Mouse (Mus musculus) midbrain, postnatal 0 days (tissue): ENCODE results near the gene Stag3. TPM values are rescaled to one million over a fixed set of nuclear protein-coding genes. Genes with fewer than 3 reads are reported as not detected.
A peak's percentile ranks its signal among the peaks of the same experiment; 100 is the strongest.

Experiments used
- ATAC-seq: fragments of 200-750 bp; cut with Nextera tagmentation; 2 replicates; pipeline ENCODE4 v1.8.0; 2017; ENCODE audit warnings: moderate number of reproducible peaks, mild to moderate bottlenecking, moderate TSS enrichment, moderate library complexity; ENCODE audit not compliant: low FRiP score
- DNase-seq: peaks from one replicate; pipeline ENCODE4 v3.0.0-alpha.2; 2015; ENCODE audit warnings: low spot score
- H3K27ac ChIP-seq: fragments of 300-500 bp; sonication (generic); 2 replicates; pipeline ENCODE4 v1.5.1; 2014; ENCODE audit warnings: low read depth, mild to moderate bottlenecking, low read length, mixed read lengths
- H3K27me3 ChIP-seq: fragments of 300-500 bp; sonication (generic); 2 replicates; pipeline ENCODE4 v1.6.1; 2014; ENCODE audit warnings: low read length, control low read depth, mixed read lengths; ENCODE audit not compliant: insufficient read depth
- H3K36me3 ChIP-seq: fragments of 300-500 bp; sonication (generic); 2 replicates; pipeline ENCODE4 v1.6.1; 2014; ENCODE audit warnings: low read length, control low read depth, mixed read lengths; ENCODE audit not compliant: insufficient read depth
- H3K4me1 ChIP-seq: fragments of 300-500 bp; sonication (generic); 2 replicates; pipeline ENCODE4 v1.6.1; 2014; ENCODE audit warnings: mild to moderate bottlenecking, control low read depth, antibody characterized with exemption, low read length, mixed read lengths; ENCODE audit not compliant: insufficient read depth
- H3K4me2 ChIP-seq: fragments of 300-500 bp; sonication (generic); 2 replicates; pipeline ENCODE4 v1.6.1; 2014; ENCODE audit warnings: low read depth, mild to moderate bottlenecking, low read length, mixed read lengths; ENCODE audit not compliant: poor library complexity, severe bottlenecking
- H3K4me3 ChIP-seq: fragments of 300-500 bp; sonication (generic); 2 replicates; pipeline ENCODE4 v1.5.1; 2014; ENCODE audit warnings: low read depth, mild to moderate bottlenecking, low read length, moderate library complexity
- H3K9ac ChIP-seq: fragments of 300-500 bp; sonication (generic); replicated peaks from 2 replicates; pipeline ENCODE4 v1.6.1; 2014; ENCODE audit warnings: mild to moderate bottlenecking, low read length, moderate library complexity, mixed read lengths; ENCODE audit not compliant: poor library complexity, severe bottlenecking
- H3K9me3 ChIP-seq: fragments of 300-500 bp; sonication (generic); 2 replicates; pipeline ENCODE4 v1.6.1; 2016; ENCODE audit warnings: low read length, control low read depth
- CTCF ChIP-seq: IDR thresholded peaks from 2 replicates; pipeline ENCODE4 v1.5.1; 2016; ENCODE audit warnings: antibody characterized with exemption, mild to moderate bottlenecking
- WGBS: fragments of 180-500 bp; shearing (Covaris S2); extraction: QIAGEN DNeasy Blood & Tissue Kit; methylation state at CpG from one replicate; pipeline ENCODE4 v1.1.7; 2014; 5-methylcytosine and 5-hydroxymethylcytosine counted together
- polyA plus RNA-seq: library from polyadenylated mRNA; unstranded; fragments of >200 nt; fragmentation: Nextera tagmentation; extraction: Ambion mirVana; gene quantifications from 2 replicates; pipeline ENCODE4 v1.2.1, GENCODE M21; 2015
- total RNA-seq: library from RNA; depleted of rRNA; stranded (reverse); fragments of >200 nt; gene quantifications from 2 replicates; pipeline ENCODE4 v1.2.3, GENCODE M21; 2014

The Stag3 gene
- total and polyA plus RNA-seq, 2 experiments from 2014 or later, result 8.8 to 22.5 TPM

DNA sequence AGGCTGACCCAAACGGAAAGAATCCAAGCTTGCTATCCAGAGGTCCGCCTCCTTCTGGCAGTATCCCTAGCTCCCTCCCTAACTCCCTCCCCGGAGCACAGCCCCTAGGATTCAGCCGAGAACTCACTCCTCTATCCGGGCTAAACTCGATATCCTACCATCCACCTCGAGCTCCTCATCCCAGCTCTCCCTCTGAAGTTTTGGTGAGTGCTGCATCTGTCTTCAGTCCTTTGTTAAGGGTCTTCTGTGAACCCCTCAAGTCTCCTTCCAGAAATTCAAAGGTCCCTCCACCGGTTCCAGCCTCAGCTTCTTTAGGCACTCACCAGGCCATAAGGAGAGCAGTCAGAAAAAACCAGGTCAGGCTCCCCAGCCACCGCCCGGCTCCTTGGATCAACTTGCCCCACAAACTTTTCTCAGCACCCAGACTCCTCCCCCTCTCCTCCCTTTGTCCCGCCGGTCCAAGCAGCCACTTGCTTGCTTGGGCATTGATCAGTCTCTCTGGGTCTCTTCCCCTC is 7.6 kb upstream of the Stag3 start, which contains the start of gene Gal3st4:
Gal3st4 (minus strand) TSS at position 432 of the 515 bp plus-strand sequence.
- H3K36me3 ChIP-seq, result peaks cover 4% of the 10 kb centered on the region
- peak within 1 kb of the TSS; percentile 26 for H3K4me2 ChIP-seq
- no peaks in the 10 kb centered on the region for H3K9me3 ChIP-seq
- no peaks in the 10 kb centered on the region for H3K27me3 ChIP-seq
- 1% methylated on average over 12 of the region's 12 CpGs for WGBS
- no peaks in the 10 kb centered on the region; the same call in 1 of the 2 replicates for H3K4me1 ChIP-seq
- no peak for TF ChIP-seq CTCF
- no peak within 1 kb of the TSS for H3K9ac ChIP-seq
- no peak for ATAC-seq
- DNase-seq, result no peak
- H3K27ac ChIP-seq, result no peak within 1 kb of the TSS
- no peak within 1 kb of the TSS for H3K4me3 ChIP-seq

DNA sequence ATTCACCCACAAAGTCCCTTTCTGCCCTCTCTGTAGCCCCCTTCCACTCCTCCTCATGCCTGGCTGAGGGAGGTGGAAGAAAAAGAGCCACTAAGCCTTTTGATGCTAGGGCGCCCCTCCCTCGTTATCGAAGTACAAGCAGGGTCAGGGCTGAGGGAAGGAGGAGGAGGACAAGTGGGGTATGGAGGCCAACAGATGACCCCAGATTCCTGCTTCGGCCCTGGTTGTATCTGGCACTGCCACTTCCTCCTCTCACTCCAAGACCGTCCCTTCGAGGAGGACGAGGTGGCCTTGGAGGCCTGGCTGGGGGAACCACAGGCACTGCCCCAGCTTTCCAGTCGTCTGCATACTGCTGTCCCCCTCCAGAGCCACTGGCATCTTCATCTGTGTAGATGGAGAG is 5.9 kb upstream of the Stag3 start:
- WGBS, result 52% methylated on average over 8 of the region's 8 CpGs
- ATAC-seq, result no peak
- peaks cover 4% of the 10 kb centered on the region for H3K36me3 ChIP-seq
- no peak for DNase-seq
- H3K4me1 ChIP-seq, result no peaks in the 10 kb centered on the region; the same call in 1 of the 2 replicates
- no peaks in the 10 kb centered on the region for H3K27me3 ChIP-seq
- H3K9ac ChIP-seq, result no peak overlapping the region
- H3K9me3 ChIP-seq, result no peaks in the 10 kb centered on the region
- no peak overlapping the region for H3K4me3 ChIP-seq
- no peak for TF ChIP-seq CTCF
- no peak overlapping the region for H3K27ac ChIP-seq
- H3K4me2 ChIP-seq, result no peak overlapping the region

DNA sequence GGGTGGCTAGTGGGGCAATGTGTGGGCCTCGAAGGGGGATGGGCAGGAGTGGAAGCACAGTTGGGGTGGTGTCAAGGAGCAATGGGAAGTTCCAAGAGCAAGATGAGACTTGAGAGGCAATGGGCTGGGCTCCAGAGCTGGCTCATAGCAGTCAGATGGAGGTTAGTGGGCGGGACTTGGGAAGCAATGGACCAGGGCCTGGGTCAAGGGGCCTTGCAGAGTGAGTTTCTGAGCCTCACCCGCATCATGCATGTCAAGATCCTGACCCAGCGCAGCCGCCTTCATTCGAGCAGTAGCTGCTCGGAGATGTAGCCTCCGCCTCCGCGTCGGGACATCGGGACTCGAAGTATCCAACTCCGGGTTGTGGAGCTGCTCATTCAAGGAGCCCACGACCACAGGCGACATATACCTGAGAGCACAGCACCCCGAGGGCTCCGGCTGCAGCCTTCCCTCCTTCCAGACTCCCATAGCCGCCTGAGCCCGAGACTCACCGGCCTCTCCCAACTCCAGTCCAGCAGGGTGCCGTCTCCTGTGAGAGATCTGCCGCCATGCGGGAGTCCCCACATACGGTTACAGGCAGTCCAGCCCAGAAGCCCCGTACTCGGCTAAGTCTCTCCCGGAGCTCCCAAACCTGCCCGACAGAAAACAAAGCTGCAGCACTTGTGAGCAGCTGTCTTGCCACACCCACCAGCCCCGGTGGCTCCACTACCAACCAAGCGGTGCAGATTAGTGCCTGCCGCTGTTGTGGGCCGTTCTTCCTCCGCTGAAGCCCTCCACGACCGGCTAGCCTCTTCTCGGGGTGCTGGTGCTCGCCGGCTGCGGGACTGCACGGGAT is 4.6 kb upstream of the Stag3 start:
- peak overlapping the region; percentile 51 for H3K9ac ChIP-seq
- no peaks in the 10 kb centered on the region; the same call in 1 of the 2 replicates for H3K4me1 ChIP-seq
- DNase-seq, result no peak
- peak overlapping the region; percentile 25 for H3K4me3 ChIP-seq
- no peaks in the 10 kb centered on the region for H3K9me3 ChIP-seq
- no peak for TF ChIP-seq CTCF
- H3K27me3 ChIP-seq, result no peaks in the 10 kb centered on the region
- peak overlapping the region; percentile 57 for H3K4me2 ChIP-seq
- H3K36me3 ChIP-seq, result peaks cover 4% of the 10 kb centered on the region
- no peak for ATAC-seq
- no peak overlapping the region for H3K27ac ChIP-seq
- 15% methylated on average over 41 of the region's 41 CpGs for WGBS

DNA sequence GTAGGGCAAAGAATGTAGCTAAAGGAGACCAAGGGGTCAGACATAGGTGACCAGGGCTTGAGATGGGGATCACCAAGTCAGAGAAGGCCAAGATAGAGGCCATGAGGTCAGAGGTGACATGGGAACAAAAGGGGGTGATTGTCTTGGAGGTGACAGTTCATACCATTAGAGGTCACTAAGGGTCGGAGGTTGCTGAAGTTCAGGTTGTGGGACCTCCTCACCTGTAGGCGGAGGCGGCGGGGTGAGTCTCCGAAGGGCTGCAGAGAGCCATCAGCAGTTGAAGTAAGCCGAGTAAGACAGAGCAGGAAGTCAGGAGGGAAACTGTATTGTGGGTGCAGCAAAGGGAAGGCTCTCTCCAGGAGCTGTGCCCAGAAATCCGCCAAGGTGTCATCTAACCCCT is 2.0 kb upstream of the Stag3 start:
- WGBS, result 88% methylated on average over 7 of the region's 7 CpGs

DNA sequence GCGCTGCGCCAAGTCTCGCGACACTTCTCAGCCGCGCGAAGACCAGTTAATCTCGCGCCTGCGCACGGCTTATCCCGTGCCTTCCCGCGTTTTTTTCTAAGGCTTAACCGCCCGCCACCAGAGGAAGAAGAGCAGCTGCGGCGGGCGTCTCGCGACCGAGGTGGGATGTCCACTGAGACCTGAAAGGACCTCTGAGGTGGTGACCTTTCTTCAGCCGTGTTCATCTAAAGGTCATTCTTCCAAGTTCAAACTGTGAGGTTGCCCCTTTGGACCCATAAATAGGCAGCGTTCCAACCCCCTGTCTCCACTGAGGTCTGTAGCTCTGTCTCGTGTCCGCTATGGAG is 357 bp downstream of the Stag3 start:
- Histone ChIP-seq H3K4me2 (peak overlapping the region; percentile 66), H3K9me3 (no peaks in the 10 kb centered on the region), H3K4me1 (no peaks in the 10 kb centered on the region; the same call in 1 of the 2 replicates), H3K9ac (no peak overlapping the region), H3K4me3 (peak overlapping the region; percentile 58), H3K36me3 (no peaks in the 10 kb centered on the region; the same call in 1 of the 2 replicates), H3K27ac (no peak overlapping the region), H3K27me3 (no peaks in the 10 kb centered on the region)
- no peak for ATAC-seq
- DNase-seq, result no peak
- TF ChIP-seq CTCF, result no peak
- 24% methylated on average over 26 of the region's 26 CpGs for WGBS

More for the DNA sequence above, 2.0 kb upstream of the Stag3 start:
- H3K27ac ChIP-seq, result no peak overlapping the region
- no peaks in the 10 kb centered on the region for H3K9me3 ChIP-seq
- no peak overlapping the region; the same call in 1 of the 2 replicates for H3K4me3 ChIP-seq
- no peak for DNase-seq
- peaks cover 4% of the 10 kb centered on the region for H3K36me3 ChIP-seq
- H3K27me3 ChIP-seq, result no peaks in the 10 kb centered on the region
- H3K4me2 ChIP-seq, result peak overlapping the region; percentile 66; the same call in 1 of the 2 replicates
- H3K4me1 ChIP-seq, result no peaks in the 10 kb centered on the region; the same call in 1 of the 2 replicates
- TF ChIP-seq CTCF, result no peak
- no peak for ATAC-seq
- H3K9ac ChIP-seq, result no peak overlapping the region

DNA sequence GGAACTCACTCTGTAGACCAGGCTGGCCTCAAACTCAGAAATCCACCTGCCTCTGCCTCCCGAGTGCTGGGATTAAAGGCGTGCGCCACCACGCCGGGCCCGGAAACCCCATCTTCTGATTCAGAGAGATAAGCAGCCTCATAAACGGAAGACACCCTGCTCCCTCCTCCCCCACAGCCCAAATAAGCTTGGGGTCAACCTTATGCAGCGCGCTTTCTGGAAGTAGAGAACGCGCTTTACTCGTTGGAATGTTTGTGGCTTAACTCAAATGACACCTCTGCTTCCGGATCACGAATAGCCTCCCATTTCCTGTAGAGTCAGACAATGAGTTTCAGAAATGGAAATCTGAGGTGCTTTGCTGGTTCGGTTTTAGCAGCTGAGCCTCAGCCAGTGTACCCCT is 789 bp downstream of the Stag3 start:
- H3K27ac ChIP-seq, result no peak overlapping the region
- 95% methylated on average over 15 of the region's 15 CpGs for WGBS
- no peak for DNase-seq
- H3K9ac ChIP-seq, result no peak overlapping the region
- no peaks in the 10 kb centered on the region; the same call in 1 of the 2 replicates for H3K36me3 ChIP-seq
- no peaks in the 10 kb centered on the region for H3K9me3 ChIP-seq
- H3K4me1 ChIP-seq, result no peaks in the 10 kb centered on the region; the same call in 1 of the 2 replicates
- H3K27me3 ChIP-seq, result no peaks in the 10 kb centered on the region
- no peak for TF ChIP-seq CTCF
- H3K4me3 ChIP-seq, result peak overlapping the region; percentile 58; the same call in 1 of the 2 replicates
- ATAC-seq, result no peak
- H3K4me2 ChIP-seq, result peak overlapping the region; percentile 66
